Mouse (Mus musculus) neural tube, embryonic 12.5 days (tissue): ENCODE results near the gene Rps11. TPM values are rescaled to one million over a fixed set of nuclear protein-coding genes. Genes with fewer than 3 reads are reported as not detected.
A peak's percentile ranks its signal among the peaks of the same experiment; 100 is the strongest.
"Not testable (repeated sequence)": the region's sequence is repeated elsewhere in the genome, so short reads cannot be mapped to it uniquely, and the experiment has no call there.

Source experiments
- ATAC-seq: fragments of 200-750 bp; cut with Nextera tagmentation; 2 replicates; pipeline ENCODE4 v1.8.0; 2017; ENCODE audit warnings: low read depth, mild to moderate bottlenecking, moderate TSS enrichment, moderate library complexity; ENCODE audit not compliant: low FRiP score
- H3K27ac ChIP-seq: fragments of 300-500 bp; sonication (generic); 2 replicates; pipeline ENCODE4 v1.5.1; 2016
- H3K27me3 ChIP-seq: fragments of 300-500 bp; sonication (generic); replicated peaks from 2 replicates; pipeline ENCODE4 v1.6.1; 2016; ENCODE audit warnings: mild to moderate bottlenecking
- H3K36me3 ChIP-seq: fragments of 300-500 bp; sonication (generic); 2 replicates; pipeline ENCODE4 v1.6.1; 2016; ENCODE audit warnings: mild to moderate bottlenecking
- H3K4me1 ChIP-seq: fragments of 300-500 bp; sonication (generic); 2 replicates; pipeline ENCODE4 v1.6.1; 2016
- H3K4me2 ChIP-seq: fragments of 300-500 bp; sonication (generic); replicated peaks from 2 replicates; pipeline ENCODE4 v1.6.1; 2016; ENCODE audit warnings: mild to moderate bottlenecking
- H3K4me3 ChIP-seq: fragments of 300-500 bp; sonication (generic); 2 replicates; pipeline ENCODE4 v1.5.1; 2016
- H3K9ac ChIP-seq: fragments of 300-500 bp; sonication (generic); 2 replicates; pipeline ENCODE4 v1.6.1; 2016; ENCODE audit warnings: mild to moderate bottlenecking
- H3K9me3 ChIP-seq: fragments of 300-500 bp; sonication (generic); 2 replicates; pipeline ENCODE4 v1.6.1; 2016; ENCODE audit warnings: mild to moderate bottlenecking
- WGBS: fragments of 180-500 bp; shearing (Covaris S2); methylation state at CpG from one replicate; pipeline ENCODE4 v1.1.7; 2016; 5-methylcytosine and 5-hydroxymethylcytosine counted together
- polyA plus RNA-seq: library from polyadenylated mRNA; unstranded; fragments of >200 nt; fragmentation: Nextera tagmentation; extraction: Ambion mirVana; gene quantifications from 2 replicates; pipeline ENCODE4 v1.2.1, GENCODE M21; 2016

Gene Rps11
- polyA plus RNA-seq, 1 experiment from 2014 or later = 1,089 TPM

- 93% methylated on average over 6 of the region's 6 CpGs for WGBS
- no peaks in the 10 kb centered on the region for H3K9me3 ChIP-seq
- no peaks in the 10 kb centered on the region for H3K4me1 ChIP-seq
- no peak overlapping the region for H3K9ac ChIP-seq
- no peak overlapping the region for H3K4me3 ChIP-seq
- ATAC-seq = no peak
- H3K36me3 ChIP-seq = no peaks in the 10 kb centered on the region
- H3K27me3 ChIP-seq = no peaks in the 10 kb centered on the region
- H3K4me2 ChIP-seq = no peak overlapping the region
- H3K27ac ChIP-seq = no peak overlapping the region
These were observed 24.2 kb downstream of the Rps11 start for GRCm38 (mm10) chr7:45100046-45100445.

GRCm38 (mm10) chr7:45098541-45099240 lies 25.5 kb downstream of the Rps11 start:
- Histone ChIP-seq H3K4me1 (no peaks in the 10 kb centered on the region; the same call in 1 of the 2 replicates), H3K36me3 (no peaks in the 10 kb centered on the region), H3K27me3 (no peaks in the 10 kb centered on the region), H3K9ac (no peak overlapping the region), H3K4me2 (no peak overlapping the region), H3K27ac (no peak overlapping the region), H3K9me3 (no peaks in the 10 kb centered on the region), H3K4me3 (no peak overlapping the region)
- 91% methylated on average over 8 of the region's 8 CpGs for WGBS
- no peak for ATAC-seq

- no peaks in the 10 kb centered on the region for H3K36me3 ChIP-seq
- no peak overlapping the region for H3K9ac ChIP-seq
- H3K4me2 ChIP-seq = no peak overlapping the region
- H3K27me3 ChIP-seq = no peaks in the 10 kb centered on the region
- H3K4me1 ChIP-seq = peaks cover 6% of the 10 kb centered on the region; the same call in 1 of the 2 replicates
- ATAC-seq = no peak
- H3K27ac ChIP-seq = no peak overlapping the region
- no peak overlapping the region for H3K4me3 ChIP-seq
- 73% methylated on average over 6 of the region's 6 CpGs for WGBS
- H3K9me3 ChIP-seq = no peaks in the 10 kb centered on the region
These were observed 26.8 kb downstream of the Rps11 start for GRCm38 (mm10) chr7:45097479-45097878.

GRCm38 (mm10) chr7:45095965-45096364 lies 28.3 kb downstream of the Rps11 start:
- not testable (repeated sequence) for H3K36me3 ChIP-seq, H3K9ac ChIP-seq, ATAC-seq, H3K27ac ChIP-seq, H3K27me3 ChIP-seq, H3K9me3 ChIP-seq, H3K4me2 ChIP-seq, H3K4me3 ChIP-seq
- peaks cover 12% of the 10 kb centered on the region; the same call in 1 of the 2 replicates for H3K4me1 ChIP-seq
- WGBS = 93% methylated on average over 14 of the region's 14 CpGs

GRCm38 (mm10) chr7:45095367-45095766 lies 28.9 kb downstream of the Rps11 start:
- Histone ChIP-seq H3K4me1 (peaks cover 12% of the 10 kb centered on the region; the same call in 1 of the 2 replicates), H3K9me3 (no peaks in the 10 kb centered on the region), H3K36me3 (no peaks in the 10 kb centered on the region), H3K4me3 (no peak overlapping the region), H3K27me3 (no peaks in the 10 kb centered on the region; the same call in 1 of the 2 replicates), H3K4me2 (no peak overlapping the region), H3K9ac (no peak overlapping the region), H3K27ac (no peak overlapping the region)
- no peak for ATAC-seq
- WGBS = 83% methylated on average over 6 of the region's 6 CpGs

GRCm38 (mm10) chr7:45094121-45094520 lies 30.1 kb downstream of the Rps11 start:
- H3K4me3 ChIP-seq = no peak overlapping the region
- H3K27ac ChIP-seq = no peak overlapping the region
- 9% methylated on average over 7 of the region's 7 CpGs for WGBS
- no peaks in the 10 kb centered on the region; the same call in 1 of the 2 replicates for H3K27me3 ChIP-seq
- H3K36me3 ChIP-seq = no peaks in the 10 kb centered on the region
- H3K4me2 ChIP-seq = no peak overlapping the region
- peaks cover 12% of the 10 kb centered on the region; the same call in 1 of the 2 replicates for H3K4me1 ChIP-seq
- no peak for ATAC-seq
- no peak overlapping the region for H3K9ac ChIP-seq
- no peaks in the 10 kb centered on the region for H3K9me3 ChIP-seq

- no peak overlapping the region; the same call in 1 of the 2 replicates for H3K4me2 ChIP-seq
- no peaks in the 10 kb centered on the region; the same call in 1 of the 2 replicates for H3K27me3 ChIP-seq
- H3K4me3 ChIP-seq = no peak overlapping the region
- WGBS = 32% methylated on average over 12 of the region's 18 CpGs
- ATAC-seq = no peak
- H3K9ac ChIP-seq = no peak overlapping the region
- peaks cover 1% of the 10 kb centered on the region for H3K36me3 ChIP-seq
- H3K27ac ChIP-seq = no peak overlapping the region
- H3K4me1 ChIP-seq = peaks cover 12% of the 10 kb centered on the region; the same call in 1 of the 2 replicates
- no peaks in the 10 kb centered on the region for H3K9me3 ChIP-seq
These were observed 30.7 kb downstream of the Rps11 start for GRCm38 (mm10) chr7:45093516-45093905.

- no peak overlapping the region for H3K9ac ChIP-seq
- H3K27ac ChIP-seq = no peak overlapping the region
- H3K27me3 ChIP-seq = no peaks in the 10 kb centered on the region; the same call in 1 of the 2 replicates
- H3K4me1 ChIP-seq = peaks cover 12% of the 10 kb centered on the region; the same call in 1 of the 2 replicates
- H3K4me3 ChIP-seq = no peak overlapping the region
- H3K4me2 ChIP-seq = no peak overlapping the region; the same call in 1 of the 2 replicates
- WGBS = 67% methylated on average over 12 of the region's 12 CpGs
- peaks cover 5% of the 10 kb centered on the region for H3K36me3 ChIP-seq
- ATAC-seq = no peak
- no peaks in the 10 kb centered on the region for H3K9me3 ChIP-seq
These were observed 31.3 kb downstream of the Rps11 start for GRCm38 (mm10) chr7:45092828-45093515.

GRCm38 (mm10) chr7:45092048-45092447 lies 32.2 kb downstream of the Rps11 start, which contains the start of gene Rcn3:
TSS of gene Rcn3 (minus strand) at chr7:45092221.
- Histone ChIP-seq H3K9ac (peak within 1 kb of the TSS; percentile 56), H3K27ac (no peak within 1 kb of the TSS), H3K4me2 (peak within 1 kb of the TSS; percentile 69), H3K27me3 (no peaks in the 10 kb centered on the region; the same call in 1 of the 2 replicates), H3K4me1 (peaks cover 12% of the 10 kb centered on the region; the same call in 1 of the 2 replicates), H3K9me3 (no peaks in the 10 kb centered on the region), H3K36me3 (peaks cover 5% of the 10 kb centered on the region), H3K4me3 (peak within 1 kb of the TSS; percentile 45)
- WGBS = under 1% methylated on average over 16 of the region's 16 CpGs
- peak; percentile 88 for ATAC-seq

GRCm38 (mm10) chr7:45091001-45091990 lies 32.9 kb downstream of the Rps11 start:
- H3K9ac ChIP-seq = peak overlapping the region; percentile 56
- 15% methylated on average over 35 of the region's 35 CpGs for WGBS
- ATAC-seq = peak; percentile 52; the same call in 1 of the 2 replicates
- no peak overlapping the region for H3K27ac ChIP-seq
- no peaks in the 10 kb centered on the region; the same call in 1 of the 2 replicates for H3K27me3 ChIP-seq
- peak overlapping the region; percentile 45 for H3K4me3 ChIP-seq
- H3K4me1 ChIP-seq = peaks cover 12% of the 10 kb centered on the region; the same call in 1 of the 2 replicates
- peaks cover 12% of the 10 kb centered on the region for H3K36me3 ChIP-seq
- no peaks in the 10 kb centered on the region for H3K9me3 ChIP-seq
- H3K4me2 ChIP-seq = peak overlapping the region; percentile 69

GRCm38 (mm10) chr7:45090251-45090977 lies 33.8 kb downstream of the Rps11 start:
- Histone ChIP-seq H3K4me1 (peaks cover 12% of the 10 kb centered on the region; the same call in 1 of the 2 replicates), H3K4me3 (no peak overlapping the region; the same call in 1 of the 2 replicates), H3K9ac (no peak overlapping the region), H3K27ac (no peak overlapping the region), H3K9me3 (no peaks in the 10 kb centered on the region), H3K4me2 (peak overlapping the region; percentile 69; the same call in 1 of the 2 replicates), H3K36me3 (peaks cover 18% of the 10 kb centered on the region), H3K27me3 (no peaks in the 10 kb centered on the region; the same call in 1 of the 2 replicates)
- WGBS = 83% methylated on average over 13 of the region's 13 CpGs
- no peak for ATAC-seq
